Mouse (Mus musculus): ENCODE data around the gene 5031439G07Rik.

GRCm38 (mm10) chr15:84903843-84904385 lies 84.4 kb downstream of the 5031439G07Rik start:
- no peak for TF ChIP-seq POLR2A (IDR thresholded peaks at IDR 0.05; ENCODE audit: extremely low read depth, insufficient read depth, low read length)
- no peak for TF ChIP-seq CTCF (IDR thresholded peaks at IDR 0.05; ENCODE audit: extremely low read depth, insufficient read depth, low read length)
